Mouse (Mus musculus) kidney, postnatal 25 days (tissue): ENCODE data around the gene 3110082I17Rik.

ENCODE experiments used
- DNase-seq, 2 experiments: peaks; one replicate each; pipeline ENCODE4 v3.0.0; 2021; ENCODE audit warnings: mixed read lengths in 2 of 2

3110082I17Rik gene

DNA sequence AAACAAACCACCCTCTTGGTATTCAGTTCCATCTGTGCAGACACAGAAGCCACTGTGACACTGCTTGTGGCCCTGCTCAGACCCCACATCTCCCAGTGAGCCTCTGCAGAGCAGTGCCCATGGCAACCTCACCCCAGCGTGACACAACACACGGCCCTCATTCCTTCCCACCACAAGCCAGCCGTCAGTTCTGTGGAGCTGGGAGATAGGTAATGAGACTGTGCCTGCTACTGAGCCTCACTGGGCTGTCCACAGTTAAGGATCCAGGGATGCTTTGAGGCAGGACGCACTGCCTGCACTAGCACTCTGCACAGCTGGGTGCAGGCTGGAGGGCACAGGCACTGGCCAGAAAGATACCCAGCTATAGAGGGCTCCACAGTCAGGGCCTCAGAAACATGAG is 10.4 kb downstream of the 3110082I17Rik start:
- DNase-seq: no peak

DNA sequence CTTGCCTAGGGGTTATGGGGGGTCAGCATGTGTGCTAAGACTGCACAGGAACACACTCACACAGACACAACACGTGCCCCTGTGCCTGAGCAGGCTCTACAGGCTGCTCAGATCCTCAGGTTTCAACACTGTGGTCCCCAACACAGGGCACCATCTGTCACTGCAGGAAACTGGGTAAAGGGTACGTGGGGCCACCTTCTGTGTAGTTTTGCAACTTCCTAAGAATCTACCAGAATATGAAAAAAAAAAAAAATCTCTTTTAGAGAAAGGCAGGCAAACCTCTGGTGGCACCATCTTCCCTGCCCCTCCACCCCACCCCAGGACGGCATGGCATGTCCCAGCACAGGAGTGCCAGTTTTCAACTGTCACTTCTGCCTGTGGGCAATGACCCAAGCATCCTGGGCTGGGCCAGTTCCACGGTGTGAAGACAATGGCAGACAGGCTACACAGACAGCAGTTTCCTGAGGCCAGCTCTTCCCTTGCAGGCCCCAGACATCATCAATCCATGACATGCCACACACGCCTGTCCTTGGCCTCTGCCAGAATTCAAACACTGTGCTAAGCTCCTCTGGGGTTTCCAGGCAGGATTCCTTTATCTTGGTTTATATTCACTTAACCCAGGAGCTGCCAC is 11.1 kb downstream of the 3110082I17Rik start:
- peak; percentile 36 to 63 for DNase-seq

DNA sequence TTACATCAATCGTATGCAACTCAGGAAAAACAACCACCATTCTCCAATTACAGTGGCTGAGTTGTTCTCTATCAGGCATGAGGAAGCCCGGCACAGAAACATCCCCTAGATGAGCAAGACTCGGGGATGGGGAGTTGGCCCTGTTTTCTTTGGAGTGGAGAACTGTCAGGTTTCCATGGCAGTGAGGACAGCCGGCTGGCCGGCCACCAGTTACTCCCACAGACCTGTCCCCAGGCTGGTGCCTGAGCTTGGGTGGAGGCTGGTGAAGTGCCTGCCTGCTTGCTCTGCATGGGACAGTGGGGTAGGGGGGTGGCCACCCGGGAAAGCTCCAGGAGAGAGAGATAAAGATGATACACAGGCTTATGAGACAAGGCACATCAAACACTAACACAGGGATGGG is 12.3 kb downstream of the 3110082I17Rik start:
- no peak for DNase-seq

DNA sequence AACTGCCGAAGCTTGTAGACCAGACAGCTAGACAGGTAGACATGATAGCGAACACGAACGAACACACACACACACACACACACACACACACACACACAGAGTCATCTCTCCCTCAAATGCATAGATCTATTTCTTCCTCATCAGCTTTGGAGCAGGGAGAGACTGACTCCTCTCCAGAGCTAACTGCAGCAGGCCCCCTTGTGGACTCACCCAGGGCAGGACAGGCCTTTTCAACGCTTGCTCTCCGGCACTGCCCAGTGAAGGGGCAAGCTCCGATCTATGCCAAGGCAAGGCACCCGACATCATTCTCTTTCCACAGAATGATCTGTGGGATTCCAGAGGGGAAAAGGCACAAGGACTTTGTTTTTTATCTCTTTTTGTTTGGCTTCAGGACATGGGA is 15.1 kb downstream of the 3110082I17Rik start:
- DNase-seq: no peak

DNA sequence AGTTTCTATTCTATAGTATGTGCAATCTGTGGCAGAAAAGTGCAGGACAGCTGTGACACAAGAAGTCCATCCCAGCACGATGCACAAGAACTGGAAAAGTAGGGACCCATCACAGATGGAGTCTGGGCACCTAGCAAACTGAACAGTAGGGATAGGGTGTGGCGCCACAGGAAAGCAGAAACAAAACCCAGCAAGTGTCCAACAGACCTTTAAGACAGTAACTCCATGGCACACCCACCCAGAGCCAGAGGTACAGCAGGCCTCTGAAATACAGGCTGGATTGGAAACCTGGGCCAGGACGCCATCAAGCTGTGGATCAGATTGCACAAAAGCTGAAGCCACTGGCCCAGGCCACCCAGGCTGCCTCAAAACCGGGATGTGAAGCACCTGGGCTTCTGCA is 17.4 kb downstream of the 3110082I17Rik start:
- DNase-seq: no peak

DNA sequence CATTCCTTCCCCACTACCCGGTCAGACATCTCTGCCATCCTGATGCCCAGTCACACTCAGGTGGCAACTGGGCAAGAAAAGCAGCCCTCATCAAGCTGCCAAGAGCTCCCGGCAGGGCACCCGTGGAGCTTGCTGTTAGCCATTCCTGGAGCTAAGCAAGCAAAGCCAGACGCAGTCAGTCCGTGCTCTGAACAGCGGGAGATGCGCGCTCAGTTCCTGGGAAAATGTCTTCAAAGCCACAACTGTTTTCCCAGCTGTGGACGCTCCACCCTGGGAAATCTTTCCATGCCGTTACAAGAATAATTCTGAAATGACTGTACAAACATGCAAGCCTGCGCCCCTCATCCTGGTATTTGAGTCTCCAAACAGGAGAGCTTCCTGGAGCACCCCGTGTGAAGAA is 17.9 kb downstream of the 3110082I17Rik start:
- DNase-seq: no peak

DNA sequence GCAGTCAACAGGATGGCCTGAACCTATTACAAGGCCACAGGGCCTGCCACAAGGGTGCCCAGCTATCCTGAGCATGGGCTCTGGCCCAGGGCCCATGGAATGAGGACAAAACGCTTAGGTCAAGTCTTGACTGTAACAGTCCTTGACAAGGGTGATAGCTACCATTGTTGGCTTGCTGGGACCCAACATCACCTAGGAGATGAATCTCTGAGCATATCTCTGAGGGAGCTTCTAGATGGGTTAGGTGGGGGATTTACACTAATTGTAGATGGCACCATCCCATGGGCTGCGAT is 18.7 kb downstream of the 3110082I17Rik start:
- no peak for DNase-seq

DNA sequence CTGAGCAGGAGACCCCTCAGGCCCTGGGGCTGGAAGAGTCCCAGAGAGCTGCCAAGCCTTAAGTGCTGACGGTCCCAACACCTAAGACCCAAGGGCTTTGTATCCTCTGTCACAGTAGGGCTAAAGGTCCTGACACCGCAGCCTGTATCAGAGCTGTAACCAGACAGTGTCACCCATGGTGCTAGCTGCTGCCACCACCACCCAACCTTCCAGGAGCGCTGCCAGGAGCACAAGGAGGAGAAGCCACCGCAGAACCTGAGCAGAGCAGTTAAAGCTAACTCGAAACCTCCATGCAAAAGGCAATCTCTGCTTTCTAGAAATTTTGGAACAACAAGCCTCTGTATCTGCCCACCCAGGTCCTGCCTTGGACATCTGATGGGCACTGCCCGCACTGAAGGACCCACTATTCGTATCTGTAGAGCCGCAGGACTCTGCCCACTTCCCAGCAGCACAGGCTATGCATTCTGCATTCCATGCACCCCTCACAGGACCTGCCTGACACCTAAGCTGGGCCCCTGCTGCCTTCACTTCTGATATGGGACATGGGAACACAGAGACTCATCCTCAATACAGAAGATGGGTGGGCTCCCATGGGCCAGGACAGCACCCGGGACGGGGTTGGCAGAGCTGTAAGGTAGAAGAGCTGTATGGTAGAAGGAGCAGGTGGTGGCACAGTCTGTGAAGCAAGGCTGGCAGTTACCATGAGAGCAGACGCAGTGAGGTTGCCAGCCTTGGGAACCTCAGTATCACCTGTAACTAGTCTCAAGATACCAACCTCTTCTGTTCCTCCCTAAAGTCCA is 19.2 kb downstream of the 3110082I17Rik start:
- DNase-seq: no peak

DNA sequence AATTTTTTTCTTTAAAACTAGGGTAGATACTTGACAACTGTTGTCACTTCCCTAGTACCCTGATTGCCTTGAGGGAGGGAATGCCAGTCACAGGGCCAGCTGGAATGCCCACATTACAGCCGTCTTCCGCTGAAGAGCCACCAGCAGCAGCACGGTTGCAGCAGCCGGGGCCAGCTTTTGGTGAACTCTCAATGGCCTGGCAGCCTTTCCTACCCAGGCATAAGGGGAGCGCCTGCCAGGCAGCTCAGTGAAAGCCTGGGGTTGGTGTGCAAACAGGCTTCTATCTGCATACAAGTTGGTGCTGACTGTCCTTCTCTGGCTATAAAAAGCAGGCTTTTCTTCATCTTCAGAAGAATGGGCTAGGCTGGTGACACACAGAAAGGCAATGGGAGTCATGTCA is 19.9 kb downstream of the 3110082I17Rik start:
- no peak for DNase-seq

DNA sequence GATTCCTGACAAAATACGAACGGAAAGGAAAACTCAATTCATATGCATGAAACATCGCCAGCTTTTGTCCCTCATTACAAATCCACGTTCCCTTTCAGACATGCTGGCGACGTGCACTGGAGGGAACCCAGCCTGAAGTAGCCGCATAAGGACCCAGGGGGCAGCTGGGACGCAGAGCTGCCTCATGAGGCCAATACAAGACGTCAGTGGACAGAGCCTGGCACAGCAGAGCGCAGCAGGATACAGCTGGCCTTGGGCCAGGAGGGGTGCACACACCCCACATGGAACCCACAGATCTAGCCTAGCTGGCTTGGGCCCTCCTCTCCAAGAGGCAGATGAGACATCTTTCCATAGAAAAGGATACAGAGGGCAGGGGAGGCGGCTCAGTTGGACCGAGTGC is 21.9 kb downstream of the 3110082I17Rik start:
- DNase-seq: no peak

DNA sequence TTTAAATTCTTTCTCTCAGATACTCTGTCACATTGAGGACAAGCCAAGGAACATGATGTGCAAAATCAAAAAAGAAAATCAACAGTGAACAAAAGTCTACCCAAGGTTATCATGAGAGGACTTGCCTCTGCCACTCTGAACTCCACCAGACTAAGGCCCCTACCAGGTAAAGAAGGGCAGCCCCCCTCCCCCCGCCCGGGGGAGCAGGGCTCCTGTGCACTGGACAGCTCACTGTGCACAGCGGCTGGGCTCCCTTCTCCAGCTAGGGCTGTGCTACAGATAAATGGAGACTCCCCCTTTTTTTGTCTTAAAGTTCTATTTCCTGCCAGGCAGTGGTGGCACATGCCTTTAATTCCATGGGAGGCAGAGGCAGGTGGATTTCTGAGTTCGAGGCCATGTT is 22.6 kb downstream of the 3110082I17Rik start:
- DNase-seq: no peak

DNA sequence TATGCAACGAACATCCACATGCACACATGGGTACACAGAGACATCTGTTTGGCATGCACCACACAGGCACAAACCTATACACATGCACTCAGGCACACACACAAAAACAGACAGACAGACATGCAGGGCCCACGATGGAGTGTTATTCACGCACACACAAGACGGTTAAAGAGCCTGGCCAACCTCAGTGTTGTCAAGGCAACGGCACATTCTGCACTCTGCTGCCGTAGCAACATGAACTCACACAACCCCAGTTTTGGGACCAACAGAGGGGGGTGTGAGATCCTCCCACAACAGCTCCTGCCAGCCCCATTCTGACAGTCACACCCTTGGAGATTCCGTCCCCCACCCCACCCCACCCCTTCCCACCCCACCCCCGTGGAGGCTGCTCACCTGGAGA is 25.4 kb downstream of the 3110082I17Rik start:
- DNase-seq: peak in 1 of 2 experiments; percentile 55

DNA sequence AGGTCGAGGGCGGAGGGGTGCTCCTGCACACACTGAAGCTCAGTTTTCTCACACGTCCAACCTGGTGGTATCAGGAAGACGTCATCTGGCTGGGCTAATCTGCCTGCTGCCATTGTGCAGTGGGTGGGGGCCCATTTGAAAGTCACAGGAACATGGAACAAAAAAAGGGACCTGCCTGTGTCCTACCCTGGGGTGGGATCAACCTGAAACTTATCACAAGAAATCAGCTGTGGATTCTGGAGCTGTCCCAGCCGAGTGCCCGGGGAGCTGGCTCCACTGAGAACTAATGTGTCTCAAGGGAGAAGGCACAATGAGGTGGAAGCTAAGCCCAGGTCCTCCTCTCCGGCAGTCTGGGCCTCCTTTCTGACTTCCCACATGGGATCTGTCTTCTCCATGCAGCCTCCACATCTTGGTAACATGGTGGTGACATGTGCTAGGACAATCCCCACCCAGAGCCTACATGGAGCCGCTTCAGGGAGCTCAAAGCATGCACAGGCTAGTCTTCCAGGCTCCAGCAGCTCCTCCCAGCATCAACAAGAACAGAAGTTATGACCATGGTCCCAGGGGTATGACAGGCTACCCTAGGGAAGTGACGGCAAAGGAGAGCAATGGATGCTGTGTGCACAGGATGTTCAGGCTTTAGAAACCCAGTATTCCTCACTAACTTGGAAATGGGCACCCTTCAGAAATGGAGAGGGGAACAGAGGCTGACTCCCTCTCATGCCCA is 26.3 kb downstream of the 3110082I17Rik start:
- no peak for DNase-seq

DNA sequence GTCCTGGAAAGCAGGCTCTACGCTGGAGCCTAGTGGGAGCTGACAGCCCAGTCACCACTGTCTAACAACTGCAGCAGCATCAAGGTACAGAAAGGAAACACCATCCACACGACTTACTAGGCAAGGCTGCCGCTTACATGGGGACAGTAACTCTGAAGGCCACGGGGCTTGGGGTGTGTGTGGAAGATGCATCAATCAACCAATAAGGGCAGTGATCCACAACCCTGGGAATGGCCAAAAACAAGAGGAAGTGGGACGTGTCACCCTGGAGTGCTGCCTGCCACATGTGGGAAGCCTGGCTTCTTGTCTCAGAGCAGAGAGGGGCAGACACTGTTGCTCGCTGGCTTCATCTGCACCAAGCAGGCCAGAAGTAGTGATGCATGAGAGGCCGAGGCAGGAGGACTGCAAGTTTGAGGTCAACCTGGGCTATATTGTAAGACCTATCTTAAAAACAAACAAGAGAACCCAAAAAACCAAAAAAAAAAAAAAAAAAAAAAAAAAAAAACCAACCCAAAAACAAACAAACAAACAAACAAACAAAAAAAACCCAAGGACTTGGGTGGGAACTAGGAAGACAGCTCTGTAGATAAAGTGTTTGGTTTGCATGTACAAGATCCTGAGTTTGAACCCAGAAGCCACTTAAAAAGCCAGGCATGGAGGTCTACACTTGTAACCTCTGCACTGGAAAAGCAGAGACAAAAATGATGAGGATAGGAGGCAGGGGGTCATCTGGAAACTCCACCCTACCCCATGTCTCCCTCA is 27.4 kb downstream of the 3110082I17Rik start:
- no peak for DNase-seq

DNA sequence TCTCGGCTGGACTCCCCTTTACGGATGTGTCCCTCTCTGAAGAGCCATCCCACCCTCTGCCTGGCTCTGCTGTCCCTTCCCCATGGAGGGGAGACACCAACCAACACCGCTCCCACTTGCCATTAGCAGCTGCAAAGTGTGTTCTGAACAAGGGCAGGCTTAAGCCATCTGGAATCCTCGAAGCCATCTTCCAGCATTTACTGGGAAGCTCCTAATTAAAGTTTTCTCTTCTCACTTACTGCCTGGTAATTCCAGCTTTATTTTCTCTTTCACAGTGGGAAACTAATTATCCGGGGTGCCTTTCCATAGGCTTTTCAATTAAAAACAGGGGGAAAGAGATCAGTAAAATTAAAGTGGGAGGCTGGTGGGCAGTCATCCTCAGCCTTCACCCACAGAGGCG is 28.0 kb downstream of the 3110082I17Rik start:
- DNase-seq: no peak

DNA sequence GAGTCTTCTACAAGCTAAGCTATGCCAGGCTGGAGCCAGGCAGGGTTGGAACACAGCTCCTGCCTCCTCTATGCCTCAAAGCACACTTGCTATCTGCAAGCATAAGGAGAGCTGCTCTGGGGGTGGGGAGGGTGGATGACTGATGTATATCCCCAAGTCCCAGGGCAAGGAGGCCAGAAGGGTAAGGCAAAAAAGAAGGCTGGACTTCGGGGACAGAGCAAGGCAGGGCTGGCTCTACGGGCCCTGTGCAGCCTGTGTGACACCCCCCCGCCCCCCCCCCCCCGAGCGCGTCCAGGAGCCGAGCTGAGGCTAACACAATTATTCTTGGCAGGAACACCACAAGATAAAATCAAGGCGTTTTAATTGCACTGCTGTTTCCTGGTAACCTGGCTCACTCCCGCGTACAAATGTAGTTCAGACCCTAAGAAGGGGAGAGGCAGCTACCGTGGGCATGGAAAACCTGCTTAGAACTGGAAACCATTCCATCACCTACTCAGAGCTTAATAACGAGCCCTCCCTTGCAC is 30.4 kb downstream of the 3110082I17Rik start:
- DNase-seq: peak; percentile 33 to 70

DNA sequence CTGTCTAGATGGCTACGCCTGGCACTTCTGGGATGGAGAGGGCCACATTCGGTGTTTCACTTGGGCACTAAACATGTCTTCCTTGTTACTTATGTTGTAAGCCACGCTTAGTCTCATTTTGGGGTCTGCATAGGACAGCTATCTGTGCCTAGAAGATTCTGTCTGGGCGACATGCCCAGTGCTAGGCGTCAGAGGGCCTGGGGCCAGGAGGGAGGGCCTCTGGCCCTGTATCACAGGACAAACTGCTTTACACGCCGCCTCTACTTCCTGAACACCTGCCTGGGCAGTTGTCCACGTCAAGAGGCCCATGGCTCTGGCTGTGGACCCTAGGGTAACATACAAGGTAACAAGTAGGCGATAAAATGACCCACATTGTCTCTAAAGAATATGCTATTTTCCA is 32.3 kb downstream of the 3110082I17Rik start:
- DNase-seq: no peak

DNA sequence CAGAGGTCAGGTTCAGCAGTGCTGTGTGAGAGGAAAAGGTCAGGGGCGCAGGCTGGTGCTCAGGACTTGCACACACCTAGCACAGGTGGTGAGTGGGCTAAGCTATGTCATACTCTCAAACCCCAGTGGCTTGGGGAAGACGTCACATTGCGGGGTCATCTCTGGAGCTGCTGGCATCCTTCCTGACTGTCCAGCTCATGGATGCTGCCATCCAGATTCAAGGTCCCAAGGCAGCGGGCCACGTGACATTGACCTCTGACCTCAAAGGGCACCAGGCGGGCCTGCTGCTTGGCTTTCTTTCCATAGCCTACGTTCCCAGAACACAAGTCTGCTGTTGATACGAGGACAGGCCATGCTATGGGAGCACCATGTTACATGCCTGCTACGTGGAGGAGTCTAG is 33.3 kb downstream of the 3110082I17Rik start:
- DNase-seq: no peak

DNA sequence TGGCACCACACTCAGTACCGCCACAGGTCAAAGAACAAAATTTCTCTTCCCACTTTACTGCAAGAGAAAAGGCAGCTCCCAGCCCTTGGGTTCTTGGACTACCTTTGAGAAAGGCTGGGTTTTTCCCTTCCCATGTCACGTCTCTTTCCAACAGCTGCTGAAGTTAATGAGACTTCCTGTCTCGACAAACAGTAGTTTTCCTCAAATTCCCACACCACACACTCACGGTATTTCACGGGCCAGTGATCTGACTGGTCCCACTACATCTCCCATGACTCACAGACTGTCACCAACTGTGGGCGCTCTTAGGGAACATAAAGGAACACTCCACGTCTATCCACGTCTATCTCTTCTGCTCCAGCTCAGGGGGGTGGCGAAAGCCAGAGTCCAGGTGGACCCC is 35.1 kb downstream of the 3110082I17Rik start:
- no peak for DNase-seq

DNA sequence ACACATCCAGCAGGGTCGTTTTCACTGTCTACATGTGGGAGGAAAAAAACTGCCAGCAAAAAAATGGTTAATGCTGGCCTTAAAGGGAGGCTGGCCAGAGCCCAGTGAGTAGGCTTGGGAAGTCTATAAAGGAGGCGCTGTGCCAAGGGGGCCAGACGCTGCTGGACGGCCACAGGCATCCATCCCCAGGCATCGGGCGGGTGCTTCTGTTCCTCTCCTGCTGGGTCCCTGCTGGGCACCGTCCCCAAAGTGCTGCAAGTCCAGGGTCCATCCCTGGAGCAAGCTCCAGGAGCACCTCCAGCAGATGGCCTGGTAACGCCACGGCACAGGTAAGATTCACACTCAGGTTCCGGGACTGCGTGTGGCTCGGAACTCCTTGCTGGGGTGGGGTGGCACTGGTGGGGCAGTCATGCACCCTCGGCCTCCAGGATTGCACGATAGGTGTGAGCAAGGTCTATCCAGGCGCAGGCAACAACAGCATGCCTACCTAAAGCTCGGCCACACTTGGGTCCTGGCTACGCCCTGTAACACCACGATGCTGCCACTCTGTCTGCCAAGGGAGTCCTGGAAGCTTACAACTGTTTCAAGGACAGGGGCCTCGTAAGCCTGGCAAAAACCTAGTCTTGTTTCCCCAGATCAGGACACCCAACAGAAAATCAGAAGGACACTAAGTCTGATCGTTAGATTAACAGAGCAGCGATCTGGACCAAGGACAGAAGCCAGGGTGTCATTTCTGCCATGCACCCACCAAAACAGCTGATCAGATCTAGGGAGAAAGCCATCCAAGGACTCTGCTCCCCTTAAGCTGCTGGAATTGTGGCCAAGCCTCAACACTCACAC is 37.1 kb downstream of the 3110082I17Rik start, which contains the start of gene Gper1:
TSS of gene Gper1 (plus strand) at position 126 of the 840 bp plus-strand sequence.
- peak; percentile 35 to 60 for DNase-seq

DNA sequence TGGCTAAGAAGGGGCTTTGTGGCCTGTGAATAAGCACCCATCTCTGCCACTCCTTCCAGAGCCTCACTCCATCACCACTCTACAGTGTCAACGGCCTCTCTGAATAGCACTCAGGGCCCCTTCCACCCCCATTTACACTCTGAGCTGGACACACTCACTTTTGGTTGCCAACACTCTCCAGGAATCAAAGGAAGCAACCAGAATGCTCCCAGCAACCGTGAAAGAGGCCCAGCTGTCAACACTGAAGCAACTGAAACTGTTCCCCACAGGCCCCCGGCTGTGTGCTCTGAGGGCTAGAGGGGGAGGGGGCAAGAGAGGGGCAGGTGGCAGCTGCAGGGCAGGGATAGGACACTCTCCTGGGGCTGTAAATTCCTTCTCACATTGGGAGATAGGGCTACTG is 41.7 kb downstream of the 3110082I17Rik start:
- DNase-seq: no peak

DNA sequence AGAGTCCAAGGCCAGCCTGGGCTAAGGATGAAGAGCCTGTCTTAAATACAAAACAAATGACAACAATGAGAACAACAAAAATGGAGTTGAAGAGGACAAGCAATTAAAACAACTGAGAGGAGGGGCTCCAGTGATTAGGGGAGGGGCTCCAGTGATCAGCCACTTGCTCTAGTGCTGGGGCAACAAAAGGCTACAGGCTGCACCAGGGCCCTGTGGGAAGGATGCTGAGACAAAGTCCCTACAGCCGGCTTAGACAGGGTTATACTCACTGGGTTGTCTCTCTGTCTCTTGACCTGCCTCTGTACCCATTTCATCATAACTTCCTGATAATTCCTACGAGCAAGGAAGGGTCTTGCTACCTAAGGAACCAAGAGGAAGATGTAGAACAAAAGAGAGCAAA is 42.2 kb downstream of the 3110082I17Rik start:
- DNase-seq: no peak
